Mouse (Mus musculus) bone marrow, adult 2 months (tissue): ENCODE measurements around the gene Prmt1.

Source experiments
- CTCF ChIP-seq: fragments of 200-500 bp; IDR thresholded peaks from 2 replicates; pipeline ENCODE4 v1.5.1; 2011; ENCODE audit warnings: low read length, control low read depth; ENCODE audit not compliant: control insufficient read depth, insufficient read depth
- POLR2A ChIP-seq: fragments of 200-500 bp; IDR thresholded peaks from 2 replicates; pipeline ENCODE4 v1.6.1; 2011; ENCODE audit warnings: low read depth, mild to moderate bottlenecking, control low read depth, low read length, borderline replicate concordance; ENCODE audit not compliant: control insufficient read depth

DNA sequence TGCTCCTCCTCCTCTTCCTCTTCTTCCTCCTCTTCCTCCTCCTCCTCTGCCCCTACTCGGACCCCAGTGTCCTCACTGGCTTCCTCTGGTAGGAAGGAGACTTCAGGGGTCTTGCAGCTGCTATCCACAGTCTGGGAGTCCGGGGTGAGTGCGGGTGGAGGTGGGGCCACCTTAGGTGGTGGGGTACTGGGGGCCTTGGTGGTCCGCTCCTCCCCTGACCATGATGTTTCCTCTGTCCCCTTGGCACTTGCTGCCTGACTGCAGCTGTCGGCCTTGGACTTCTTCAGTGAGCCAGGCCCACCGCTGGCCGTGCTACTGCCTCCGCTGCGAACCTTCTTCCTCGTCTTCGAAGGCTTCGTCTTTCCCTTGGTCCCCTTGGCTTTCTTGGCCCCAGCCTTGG is 20.1 kb upstream of the Prmt1 start:
- TF ChIP-seq CTCF (no peak), POLR2A (no peak)
